ENCODE assay signal across 8 mouse cellular contexts in the genomic region with DNA sequence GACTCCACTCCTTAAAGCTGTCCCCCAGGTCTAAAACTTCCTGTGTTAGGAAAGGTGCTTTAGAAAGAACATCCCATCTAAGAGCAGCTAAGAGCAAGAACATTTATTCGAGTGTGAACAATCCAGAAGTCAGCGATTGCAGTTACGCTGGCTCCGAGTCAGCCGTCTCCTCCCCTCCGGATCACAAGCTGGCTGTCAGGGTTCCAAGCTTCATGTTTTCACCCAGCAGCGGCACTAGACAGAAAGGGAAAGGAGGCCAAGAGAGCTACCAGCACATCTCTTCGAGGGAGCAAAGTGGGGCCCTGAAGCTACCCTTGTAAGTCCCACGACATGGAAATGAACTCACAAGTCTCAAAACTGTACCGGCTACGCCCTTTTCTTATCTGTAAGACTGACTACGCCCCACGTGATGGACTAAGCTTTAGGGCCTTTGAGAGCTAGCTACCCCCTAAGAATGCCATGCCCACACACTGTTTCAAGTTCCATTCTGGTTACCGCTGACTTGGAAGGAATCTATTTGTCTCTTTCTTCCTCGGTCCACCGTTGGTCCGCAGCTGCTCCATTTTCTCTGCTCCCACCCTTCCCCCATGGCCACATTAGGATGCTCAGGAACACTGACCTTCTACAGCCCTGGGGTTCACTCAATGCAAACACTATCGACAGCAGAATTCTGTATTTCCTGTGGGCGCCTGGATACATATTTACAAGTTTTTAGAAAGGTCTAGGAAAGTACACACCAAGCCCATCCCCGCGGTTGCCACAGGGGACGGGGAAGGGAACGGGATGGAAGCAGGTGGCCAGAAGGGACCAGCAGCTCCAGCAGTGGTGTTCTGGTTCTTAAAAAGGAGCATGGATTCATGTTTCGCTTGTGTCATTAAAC. TPM values are rescaled to one million over a fixed set of nuclear protein-coding genes. Genes with fewer than 3 reads are reported as not detected.
DNase-seq lines count a peak whose midpoint lies in the region; ATAC-seq lines count a peak whose summit lies in the region.

No protein-coding gene starts in this region.

- H3K4me2 ChIP-seq in liver, embryonic 16.5 days (ENCODE audit: low read depth, low read length), result no peak overlapping the region
- H3K4me2 ChIP-seq in midbrain, embryonic 14.5 days (ENCODE audit: low read length), result peak overlapping the region; percentile 29

- no peaks in the 10 kb centered on the region for H3K27me3 ChIP-seq in liver, embryonic 16.5 days (ENCODE audit: control insufficient read depth, insufficient read depth, low read depth, low read length)
- no peaks in the 10 kb centered on the region for H3K27me3 ChIP-seq in midbrain, embryonic 14.5 days (ENCODE audit: control insufficient read depth, insufficient read depth, low read length)

- intact Hi-C loops in left cerebral cortex, postnatal 10 days (cut with DNase I), result loop anchor here (5.0 kb wide), 1 partner anchor 48 kb away; no protein-coding TSS in a partner anchor

- no peaks in the 10 kb centered on the region for H3K9me3 ChIP-seq in liver, embryonic 16.5 days (replicated peaks; ENCODE audit: control insufficient read depth, low read length)
- no peaks in the 10 kb centered on the region for H3K9me3 ChIP-seq in midbrain, embryonic 14.5 days (ENCODE audit: control insufficient read depth, low read length)

- no peaks in the 10 kb centered on the region for H3K36me3 ChIP-seq in liver, embryonic 16.5 days (ENCODE audit: control insufficient read depth, insufficient read depth)
- no peaks in the 10 kb centered on the region; the same call in 1 of the 2 replicates for H3K36me3 ChIP-seq in midbrain, embryonic 14.5 days (ENCODE audit: control insufficient read depth, insufficient read depth, low read length)

- WGBS in liver, embryonic 16.5 days (ENCODE audit: insufficient replicate concordance), result 61% methylated on average over 24 of the region's 24 CpGs
- WGBS in midbrain, embryonic 14.5 days, result 42% methylated on average over 24 of the region's 24 CpGs

- peak; percentile 55; the same call in 1 of the 2 replicates for ATAC-seq in liver, embryonic 16.5 days (ENCODE audit: low read depth)
- ATAC-seq in midbrain, embryonic 14.5 days (ENCODE audit: low FRiP score, low TSS enrichment), result no peak; the same call in 1 of the 2 replicates
- no peak for ATAC-seq in cerebellum, adult (ENCODE audit: insufficient number of reproducible peaks, low FRiP score, low TSS enrichment)

- no peak overlapping the region for H3K4me3 ChIP-seq in liver, embryonic 16.5 days (ENCODE audit: low read depth, low read length)
- no peak overlapping the region for H3K4me3 ChIP-seq in midbrain, embryonic 14.5 days (replicated peaks; ENCODE audit: low read depth, low read length)

- DNase-seq in liver, result no peak
- DNase-seq in frontal cortex, postnatal 36 days (ENCODE audit: low spot score in 2 of 2), result peak; percentile 64 to 68
- DNase-seq in left cerebral cortex, postnatal 10 days (ENCODE audit: extremely low spot score in 1 of 2, low spot score in 2 of 2), result peak; percentile 56 to 67
- DNase-seq in midbrain, embryonic 14.5 days, result no peak
- no peak for DNase-seq in thymus, postnatal 4 days
- no peak for DNase-seq in ovary, postnatal 14 days (ENCODE audit: low spot score)

- H3K4me1 ChIP-seq in liver, embryonic 16.5 days (ENCODE audit: control insufficient read depth, low read depth, low read length), result peaks cover 4% of the 10 kb centered on the region; the same call in 1 of the 2 replicates
- peaks cover 69% of the 10 kb centered on the region for H3K4me1 ChIP-seq in midbrain, embryonic 14.5 days (ENCODE audit: control insufficient read depth, insufficient read depth, low read length)

- H3K9ac ChIP-seq in liver, embryonic 16.5 days (ENCODE audit: low read depth, low read length), result no peak overlapping the region
- peak overlapping the region; percentile 29; the same call in 1 of the 2 replicates for H3K9ac ChIP-seq in midbrain, embryonic 14.5 days (replicated peaks; ENCODE audit: low read length)

- H3K27ac ChIP-seq in liver, embryonic 16.5 days (ENCODE audit: low read length), result no peak overlapping the region
- H3K27ac ChIP-seq in midbrain, embryonic 14.5 days (replicated peaks; ENCODE audit: low read depth, low read length), result peak overlapping the region; percentile 73

RNA-seq across cellular contexts. Expression of gene Nnat, which starts 19.6 kb away (rescaled TPM):
- polyA plus RNA-seq in liver, embryonic 16.5 days (2015; fragmentation: Nextera tagmentation; extraction: Ambion mirVana), result 12.3 and 14.3 TPM in 2 replicates
- 100 to 1,000 TPM; 562 to 692 TPM for total RNA-seq in left cerebral cortex, postnatal 10 days (2021)
- polyA plus RNA-seq in midbrain, embryonic 14.5 days (2014; fragmentation: Nextera tagmentation; extraction: Ambion mirVana), result 7,465 and 9,945 TPM in 2 replicates

RNA-seq across cellular contexts. Expression of gene Blcap, which starts 30.8 kb away (rescaled TPM):
- 8.4 and 8.5 TPM in 2 replicates for polyA plus RNA-seq in liver, embryonic 16.5 days (2015; fragmentation: Nextera tagmentation; extraction: Ambion mirVana)
- total RNA-seq in left cerebral cortex, postnatal 10 days (2021), result 100 to 1,000 TPM; 136 TPM
- polyA plus RNA-seq in midbrain, embryonic 14.5 days (2014; fragmentation: Nextera tagmentation; extraction: Ambion mirVana), result 353 and 397 TPM in 2 replicates

Comparison
In these comparisons a context has a peak if more than half of its experiments do, and no peak if none do; other contexts are left out.
1. DNase-seq: peak in frontal cortex, postnatal 36 days (2 of 2) and left cerebral cortex, postnatal 10 days (2 of 2); none in liver (single experiment), midbrain, embryonic 14.5 days (single experiment), thymus, postnatal 4 days (single experiment) and ovary, postnatal 14 days (single experiment).
2. RNA of gene Nnat, which starts 19.6 kb away (polyA plus RNA-seq): 7,465 to 9,945 TPM in midbrain, embryonic 14.5 days; 12.3 to 14.3 TPM in liver, embryonic 16.5 days; every median in the first group is over 100 times any median in the second.
3. RNA of gene Blcap, which starts 30.8 kb away (polyA plus RNA-seq): 353 to 397 TPM in midbrain, embryonic 14.5 days; 8.4 to 8.5 TPM in liver, embryonic 16.5 days; every median in the first group is over 10 times any median in the second.